Mouse (Mus musculus) limb, embryonic 14.5 days (tissue): ENCODE measurements at regions not wholly inside any gene's neighbourhood (a gene's known extent, or its start where the extent isn't known, plus 50 kb on each side); places are given as distances from the start of the nearest gene placed in this dataset.

Experiments
- ATAC-seq: fragments of 200-750 bp; cut with Nextera tagmentation; 2 replicates; pipeline ENCODE4 v1.8.0; 2017; ENCODE audit warnings: low read depth, moderate number of reproducible peaks, moderate TSS enrichment; ENCODE audit not compliant: low FRiP score
- DNase-seq: peaks from one replicate; pipeline ENCODE4 v3.0.0-alpha.2; 2015; ENCODE audit warnings: low spot score
- H3K27ac ChIP-seq: fragments of 300-500 bp; sonication (generic); replicated peaks from 2 replicates; pipeline ENCODE4 v1.5.1; 2014; ENCODE audit warnings: low read depth, mild to moderate bottlenecking, low read length, moderate library complexity, mixed read lengths
- H3K27me3 ChIP-seq: fragments of 300-500 bp; sonication (generic); 2 replicates; pipeline ENCODE4 v1.6.1; 2014; ENCODE audit warnings: low read length, mixed read lengths; ENCODE audit not compliant: control insufficient read depth, insufficient read depth
- H3K36me3 ChIP-seq: fragments of 300-500 bp; sonication (generic); 2 replicates; pipeline ENCODE4 v1.6.1; 2014; ENCODE audit warnings: mild to moderate bottlenecking, low read length, moderate library complexity, mixed read lengths; ENCODE audit not compliant: control insufficient read depth, insufficient read depth
- H3K4me1 ChIP-seq: fragments of 300-500 bp; sonication (generic); 2 replicates; pipeline ENCODE4 v1.6.1; 2014; ENCODE audit warnings: antibody characterized with exemption, low read length, mixed read lengths; ENCODE audit not compliant: control insufficient read depth, insufficient read depth
- H3K4me2 ChIP-seq: fragments of 300-500 bp; sonication (generic); replicated peaks from 2 replicates; pipeline ENCODE4 v1.6.1; 2014; ENCODE audit warnings: low read depth, mild to moderate bottlenecking, low read length, moderate library complexity; ENCODE audit not compliant: severe bottlenecking
- H3K4me3 ChIP-seq: fragments of 300-500 bp; sonication (generic); replicated peaks from 2 replicates; pipeline ENCODE4 v1.5.1; 2014; ENCODE audit warnings: low read length
- H3K9ac ChIP-seq: fragments of 300-500 bp; sonication (generic); 2 replicates; pipeline ENCODE4 v1.6.1; 2014; ENCODE audit warnings: mild to moderate bottlenecking, low read depth, low read length, moderate library complexity; ENCODE audit not compliant: severe bottlenecking
- H3K9me3 ChIP-seq: fragments of 300-500 bp; sonication (generic); 2 replicates; pipeline ENCODE4 v1.6.1; 2016; ENCODE audit warnings: low read length; ENCODE audit not compliant: control insufficient read depth
- POLR2A ChIP-seq: fragments of 200-500 bp; IDR thresholded peaks from 2 replicates; pipeline ENCODE4 v1.8.0; 2012; ENCODE audit warnings: inconsistent platforms, mild to moderate bottlenecking, moderate library complexity, borderline replicate concordance; ENCODE audit not compliant: insufficient read depth, insufficient read length; ENCODE audit errors: extremely low read depth
- WGBS: fragments of 180-500 bp; shearing (Covaris S2); extraction: QIAGEN DNeasy Blood & Tissue Kit; methylation state at CpG from one replicate; pipeline ENCODE4 v1.1.7; 2014; 5-methylcytosine and 5-hydroxymethylcytosine counted together

- Histone ChIP-seq H3K27me3 (no peaks in the 10 kb centered on the region), H3K27ac (no peak overlapping the region), H3K4me3 (no peak overlapping the region), H3K4me1 (no peaks in the 10 kb centered on the region), H3K9me3 (no peaks in the 10 kb centered on the region), H3K4me2 (no peak overlapping the region), H3K9ac (no peak overlapping the region), H3K36me3 (no peaks in the 10 kb centered on the region)
- no peak for ATAC-seq
- no peak for TF ChIP-seq POLR2A
- WGBS, result 90% methylated on average over 2 of the region's 2 CpGs
- DNase-seq, result no peak
Measured at GRCm38 (mm10) chr13:102174896-102175295, 406.9 kb upstream of the Pik3r1 start.

- H3K4me1 ChIP-seq, result no peaks in the 10 kb centered on the region
- H3K4me3 ChIP-seq, result no peak overlapping the region
- H3K27me3 ChIP-seq, result no peaks in the 10 kb centered on the region
- TF ChIP-seq POLR2A, result no peak
- no peaks in the 10 kb centered on the region for H3K9me3 ChIP-seq
- no peak overlapping the region for H3K27ac ChIP-seq
- DNase-seq (no peak), ATAC-seq (no peak)
- 77% methylated on average over 1 of the region's 1 CpGs for WGBS
- no peak overlapping the region for H3K4me2 ChIP-seq
- H3K9ac ChIP-seq, result no peak overlapping the region
- no peaks in the 10 kb centered on the region for H3K36me3 ChIP-seq
Measured at GRCm38 (mm10) chr13:102175406-102175805, 407.4 kb upstream of the Pik3r1 start.

- Histone ChIP-seq H3K27me3 (no peaks in the 10 kb centered on the region), H3K9ac (no peak overlapping the region), H3K4me1 (no peaks in the 10 kb centered on the region), H3K36me3 (no peaks in the 10 kb centered on the region), H3K4me3 (no peak overlapping the region), H3K27ac (no peak overlapping the region), H3K9me3 (no peaks in the 10 kb centered on the region), H3K4me2 (no peak overlapping the region)
- no peak for TF ChIP-seq POLR2A
- 73% methylated on average over 2 of the region's 2 CpGs for WGBS
- no peak for DNase-seq
- no peak for ATAC-seq
Measured at GRCm38 (mm10) chr13:102176456-102176855, 408.4 kb upstream of the Pik3r1 start.

DNA sequence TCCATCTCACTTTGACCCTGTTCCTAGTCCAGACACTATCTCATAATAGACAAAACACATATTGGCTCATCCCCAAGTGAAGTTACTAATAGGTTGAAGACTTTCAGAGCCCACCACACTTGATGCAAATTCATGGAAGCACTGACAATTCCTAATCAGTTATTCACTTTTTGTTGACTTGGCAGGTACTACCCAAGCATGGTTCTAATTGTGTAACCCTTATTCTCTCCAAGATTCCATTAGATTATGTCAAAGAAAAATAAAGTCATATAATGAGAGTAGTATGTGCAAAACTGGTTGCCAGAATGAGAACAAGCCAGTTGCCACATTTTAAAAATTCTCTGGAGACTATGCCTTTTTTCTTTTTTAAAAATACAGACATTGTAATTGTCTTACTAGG is 426.7 kb upstream of the Pik3r1 start:
- Histone ChIP-seq H3K27ac (no peak overlapping the region), H3K9me3 (no peaks in the 10 kb centered on the region), H3K9ac (no peak overlapping the region), H3K4me2 (no peak overlapping the region), H3K4me1 (no peaks in the 10 kb centered on the region), H3K4me3 (no peak overlapping the region), H3K27me3 (no peaks in the 10 kb centered on the region), H3K36me3 (no peaks in the 10 kb centered on the region)
- TF ChIP-seq POLR2A, result no peak
- DNase-seq (peak; percentile 6), ATAC-seq (no peak)

DNA sequence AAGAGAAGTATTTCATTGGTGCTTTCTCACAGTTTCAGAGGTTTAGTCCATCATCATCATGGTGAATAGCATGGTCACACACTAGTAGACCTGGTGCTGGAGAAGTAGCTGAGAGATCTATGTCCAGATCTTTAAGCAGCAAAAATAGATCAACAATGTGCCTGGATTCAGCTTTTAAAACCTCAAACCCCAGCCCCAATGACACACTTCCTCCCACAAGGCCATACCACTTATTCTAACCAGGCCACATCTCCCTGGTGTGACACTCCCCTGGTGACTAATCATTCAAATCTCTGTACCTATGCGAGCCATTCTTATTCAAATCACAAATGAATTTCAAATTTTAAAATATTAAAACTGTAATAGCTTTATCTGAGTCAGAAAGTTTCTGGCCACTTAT is 434.3 kb upstream of the Pik3r1 start:
- H3K36me3 ChIP-seq, result no peaks in the 10 kb centered on the region
- no peak overlapping the region for H3K9ac ChIP-seq
- no peak overlapping the region for H3K27ac ChIP-seq
- ATAC-seq (no peak), DNase-seq (no peak)
- WGBS, result 84% methylated on average over 1 of the region's 1 CpGs
- H3K4me3 ChIP-seq, result no peak overlapping the region
- H3K9me3 ChIP-seq, result no peaks in the 10 kb centered on the region
- no peaks in the 10 kb centered on the region for H3K27me3 ChIP-seq
- H3K4me2 ChIP-seq, result no peak overlapping the region
- TF ChIP-seq POLR2A, result no peak
- no peaks in the 10 kb centered on the region for H3K4me1 ChIP-seq

- no peak overlapping the region for H3K9ac ChIP-seq
- H3K4me2 ChIP-seq, result no peak overlapping the region
- ATAC-seq, result no peak
- no peaks in the 10 kb centered on the region for H3K4me1 ChIP-seq
- H3K27ac ChIP-seq, result no peak overlapping the region
- H3K4me3 ChIP-seq, result no peak overlapping the region
- H3K9me3 ChIP-seq, result no peaks in the 10 kb centered on the region
- H3K27me3 ChIP-seq, result no peaks in the 10 kb centered on the region
- 93% methylated on average over 11 of the region's 11 CpGs for WGBS
- no peak for TF ChIP-seq POLR2A
- no peaks in the 10 kb centered on the region for H3K36me3 ChIP-seq
- DNase-seq, result no peak
Measured at GRCm38 (mm10) chr13:102218486-102218885, 450.5 kb upstream of the Pik3r1 start.
